Mouse (Mus musculus) ES-Bruce4 (cell line): ENCODE data around the gene Dram1.

Experiments
- CTCF ChIP-seq: IDR thresholded peaks from one replicate; pipeline ENCODE4 v1.8.1; 2011; ENCODE audit warnings: low read depth, low read length
- POLR2A ChIP-seq: IDR thresholded peaks from one replicate; pipeline ENCODE4 v1.8.1; 2011; ENCODE audit warnings: low read length; ENCODE audit not compliant: insufficient read depth

GRCm38 (mm10) chr10:88374984-88375383, 3.9 kb downstream of the Dram1 start:
- TF ChIP-seq CTCF (no peak), POLR2A (no peak)
